ENCODE assay signal across 8 mouse cellular contexts in genomic region chr10:94549511-94550232, GRCm38 (mm10).
DNase-seq lines count a peak whose midpoint lies in the region; ATAC-seq and TF ChIP-seq lines count a peak whose summit lies in the region.

No protein-coding gene starts in this region.

- 66% methylated on average over 4 of the region's 4 CpGs for WGBS in cerebellum, adult 2 months
- WGBS in lung, adult 2 months: 50% methylated on average over 4 of the region's 4 CpGs
- 63% methylated on average over 4 of the region's 4 CpGs for WGBS in intestine, embryonic 14.5 days

- no peak overlapping the region for H3ac ChIP-seq in myocyte (ENCODE audit: control insufficient read depth, insufficient read length)

- no peak for TF ChIP-seq POLR2A in cerebellum, adult 2 months (IDR thresholded peaks at IDR 0.05; ENCODE audit: borderline replicate concordance, insufficient read depth, low read length)
- TF ChIP-seq POLR2A in lung, adult 2 months (IDR thresholded peaks at IDR 0.05; ENCODE audit: borderline replicate concordance, extremely low read depth, low read depth, low read length): no peak
- no peak for TF ChIP-seq POLR2A in myocyte (IDR thresholded peaks at IDR 0.05; ENCODE audit: insufficient read length, low read depth)

- no peaks in the 10 kb centered on the region for H3K36me3 ChIP-seq in intestine, embryonic 14.5 days (ENCODE audit: control insufficient read depth, insufficient read depth, low read length)
- H3K36me3 ChIP-seq in myocyte (ENCODE audit: control insufficient read depth, insufficient read depth): no peaks in the 10 kb centered on the region

- no peak for TF ChIP-seq CTCF in cerebellum, adult 2 months (IDR thresholded peaks at IDR 0.05; ENCODE audit: borderline replicate concordance, insufficient read depth, low read depth, low read length)
- no peak for TF ChIP-seq CTCF in lung, adult 2 months (IDR thresholded peaks at IDR 0.05; ENCODE audit: insufficient read depth, low read length)

- no peak overlapping the region for H3K4me3 ChIP-seq in cerebellum, adult 2 months (replicated peaks; ENCODE audit: insufficient read depth, low read depth, low read length)
- H3K4me3 ChIP-seq in lung, adult 2 months (replicated peaks; ENCODE audit: extremely low read depth, low read depth, low read length): no peak overlapping the region
- no peak overlapping the region for H3K4me3 ChIP-seq in intestine, embryonic 14.5 days (ENCODE audit: low read depth, low read length)
- no peak overlapping the region for H3K4me3 ChIP-seq in myocyte

- ATAC-seq in intestine, embryonic 14.5 days (replicated peaks; ENCODE audit: low FRiP score, low TSS enrichment, low read depth): no peak

- no peak overlapping the region for H3K9ac ChIP-seq in intestine, embryonic 14.5 days (ENCODE audit: low read length)

- H3K9me3 ChIP-seq in intestine, embryonic 14.5 days (ENCODE audit: control insufficient read depth, low read length): no peaks in the 10 kb centered on the region

- peak overlapping the region; percentile 71; the same call in 1 of the 2 replicates for H3K27ac ChIP-seq in cerebellum, adult 2 months (ENCODE audit: insufficient read depth, low read length)
- 0 out of 2 replicates have a peak overlapping the region, but pooled peaks have one; percentile 27 for H3K27ac ChIP-seq in intestine, embryonic 14.5 days (ENCODE audit: low read depth)

- H3K27me3 ChIP-seq in cerebellum, adult 2 months (ENCODE audit: control insufficient read depth, insufficient read depth, low read length): no peaks in the 10 kb centered on the region
- H3K27me3 ChIP-seq in intestine, embryonic 14.5 days (replicated peaks; ENCODE audit: control insufficient read depth, insufficient read depth, low read length): no peaks in the 10 kb centered on the region
- no peaks in the 10 kb centered on the region for H3K27me3 ChIP-seq in myocyte (ENCODE audit: control insufficient read depth, insufficient read depth, insufficient read length)

- peaks cover 22% of the 10 kb centered on the region for H3K79me2 ChIP-seq in myocyte (ENCODE audit: control insufficient read depth, insufficient read depth)

- peak in 1 of 2 experiments; percentile 32 for DNase-seq in cerebellum, adult 2 months
- no peak for DNase-seq in cerebellum, postnatal 4 days (ENCODE audit: low spot score in 2 of 2)
- peak; percentile 42 to 60 for DNase-seq in lung, adult 18-20 months
- DNase-seq in lung, adult 2 months: no peak
- DNase-seq in intestine, embryonic 14.5 days (ENCODE audit: low spot score): no peak
- no peak for DNase-seq in Muller cell, postnatal 12 days (ENCODE audit: inconsistent ontology term)
- DNase-seq in cerebellum, postnatal 14 days: no peak

- H3K4me1 ChIP-seq in cerebellum, adult 2 months (ENCODE audit: control insufficient read depth, insufficient read depth, low read length): no peaks in the 10 kb centered on the region
- H3K4me1 ChIP-seq in lung, adult 2 months (ENCODE audit: control insufficient read depth, insufficient read depth, low read length): peaks cover 40% of the 10 kb centered on the region
- H3K4me1 ChIP-seq in intestine, embryonic 14.5 days (replicated peaks; ENCODE audit: control insufficient read depth, insufficient read depth, low read length): peaks cover 34% of the 10 kb centered on the region

- no peak overlapping the region for H3K4me2 ChIP-seq in intestine, embryonic 14.5 days (ENCODE audit: low read length)
- peak overlapping the region; percentile 57 for H3K4me2 ChIP-seq in myocyte (ENCODE audit: low read depth)

TF ChIP-seq in myocyte, 11 proteins besides CTCF, POLR2A, EP300 and RAD21:
- TF ChIP-seq TCF3 (IDR thresholded peaks at IDR 0.05; ENCODE audit: insufficient read length, low read depth) (peak; percentile 25), USF1 (IDR thresholded peaks at IDR 0.05; ENCODE audit: low read depth) (no peak), MYOD1 (IDR thresholded peaks at IDR 0.05; ENCODE audit: control insufficient read depth in 1 of 3, insufficient read length in 2 of 3, low read depth in 2 of 3) (peak in 2 of 3 experiments; percentile 82 to 87), MYOG (IDR thresholded peaks at IDR 0.05; ENCODE audit: control insufficient read depth in 1 of 3, insufficient read depth in 1 of 3, insufficient read length in 2 of 3, low read depth in 2 of 3) (peak in 1 of 3 experiments; percentile 39), MAX (IDR thresholded peaks at IDR 0.05; ENCODE audit: low read depth) (no peak)

Comparison
In these comparisons a context has a peak if more than half of its experiments do, and no peak if none do; other contexts are left out.
1. DNase-seq: peak in lung, adult 18-20 months (2 of 2); none in cerebellum, postnatal 4 days (0 of 2), lung, adult 2 months (single experiment), intestine, embryonic 14.5 days (single experiment), Muller cell, postnatal 12 days (single experiment) and cerebellum, postnatal 14 days (0 of 2).